Mouse (Mus musculus) c-Kit-negative CD71-positive TER-119-positive erythroid progenitor cells, embryonic 14.5 days (primary cell): ENCODE results near the gene Eml3.

ENCODE experiments used
- DNase-seq: peaks from one replicate; pipeline ENCODE4 v3.0.0-alpha.2; 2013; ENCODE audit warnings: low read depth, low spot score

The Eml3 gene

DNA sequence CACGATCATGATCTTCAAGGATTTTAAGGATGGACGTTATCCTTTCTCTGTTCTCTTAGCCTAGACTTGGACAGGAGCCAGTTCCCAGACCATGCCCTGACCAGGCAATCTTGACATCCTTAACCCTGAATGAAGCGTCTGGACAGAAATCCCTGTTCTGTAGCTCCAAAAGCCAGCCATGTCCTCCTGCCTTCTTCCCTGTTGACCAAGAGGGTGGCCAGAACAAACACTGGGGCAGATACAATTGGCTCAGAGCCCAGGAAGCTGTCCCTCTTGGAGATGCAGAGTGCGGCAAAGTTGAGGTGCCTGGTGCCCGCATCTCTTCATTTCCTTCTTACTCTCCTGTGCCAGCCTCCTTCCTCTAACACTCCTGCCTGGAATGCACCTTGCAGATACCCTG is 56.5 kb downstream of the Eml3 start:
- no peak for DNase-seq

DNA sequence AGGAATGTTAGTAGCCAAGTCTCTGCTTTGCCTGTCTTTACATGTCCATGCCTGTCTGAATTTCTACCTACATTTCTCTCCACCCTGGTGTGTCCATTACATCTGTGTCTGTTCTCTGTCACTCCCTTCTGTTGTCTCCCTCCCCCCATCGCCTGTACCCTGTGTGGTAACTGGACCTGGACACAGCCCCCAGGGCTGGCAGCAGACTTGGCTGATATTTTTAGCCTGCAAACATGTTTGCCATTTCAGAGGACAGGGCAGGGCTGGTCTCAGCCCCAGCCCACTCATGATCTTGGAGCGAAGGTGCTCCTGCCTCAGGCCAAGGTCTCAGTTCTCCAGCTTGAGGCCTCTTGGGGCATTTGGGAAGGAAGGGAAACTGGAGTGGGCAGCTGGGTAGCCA is 58.5 kb downstream of the Eml3 start:
- DNase-seq = no peak

DNA sequence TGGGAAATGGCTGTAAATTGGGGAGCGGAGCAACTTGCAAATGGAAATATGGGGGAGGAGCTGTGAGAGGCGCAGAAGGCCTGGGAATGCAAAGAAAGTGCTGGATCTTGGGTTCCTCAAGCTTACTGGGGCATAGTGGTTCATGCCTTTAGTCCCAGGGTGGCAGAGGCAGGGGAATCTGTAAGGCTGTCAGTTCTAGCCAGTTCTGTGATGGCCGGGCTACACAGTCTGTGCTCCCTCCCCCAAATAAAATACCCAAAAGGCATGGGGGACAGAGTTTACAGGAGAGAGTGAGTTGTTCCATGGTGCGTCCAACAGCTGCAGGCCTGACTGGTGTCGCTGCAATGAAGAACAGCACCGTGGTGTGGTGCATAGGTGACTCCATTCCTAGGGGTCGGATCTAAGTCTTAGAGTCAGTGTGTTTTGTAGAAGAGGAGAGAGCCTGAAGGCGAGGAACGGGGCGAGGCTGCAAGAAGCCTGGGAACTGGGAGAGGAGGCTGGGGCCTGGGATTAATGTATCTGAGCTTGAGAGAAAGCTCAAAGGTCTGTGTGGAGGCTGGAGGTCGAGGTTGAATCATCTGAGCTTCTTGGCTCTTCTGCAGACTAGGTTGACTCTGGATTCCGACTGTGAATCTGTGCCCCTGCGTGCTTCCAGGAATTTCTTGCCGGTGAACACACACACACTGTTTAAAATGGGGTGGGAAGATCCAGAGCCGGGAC is 59.2 kb downstream of the Eml3 start:
- DNase-seq = no peak

DNA sequence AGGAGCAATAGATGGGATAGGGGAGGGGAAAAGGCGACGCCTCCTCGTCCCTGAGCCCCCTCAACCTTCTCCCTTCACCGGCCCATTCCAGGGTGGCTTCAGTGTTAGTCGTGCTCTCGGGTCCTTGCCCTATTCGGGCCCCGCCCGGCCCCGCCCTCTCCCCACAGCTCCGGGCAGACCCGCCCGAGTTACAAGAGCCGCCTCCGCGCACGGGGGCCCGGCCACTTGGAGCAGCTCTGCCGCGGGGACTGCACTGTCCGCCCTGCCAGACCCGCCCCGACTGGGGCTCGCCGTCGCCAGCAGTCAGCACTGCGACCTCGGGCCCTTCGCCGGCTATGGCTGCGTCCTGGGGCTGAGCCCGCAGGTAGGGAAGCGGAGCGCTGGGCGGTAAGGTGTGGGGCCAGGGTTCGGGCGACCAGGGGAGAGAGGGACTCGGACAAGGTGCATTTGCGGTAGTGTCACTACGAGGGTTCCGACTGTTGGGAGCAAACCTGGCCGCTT is 59.8 kb downstream of the Eml3 start, which contains the start of gene Ahnak:
Gene Ahnak (plus strand): TSS at position 219 of the 501 bp plus-strand sequence.
- DNase-seq = no peak

DNA sequence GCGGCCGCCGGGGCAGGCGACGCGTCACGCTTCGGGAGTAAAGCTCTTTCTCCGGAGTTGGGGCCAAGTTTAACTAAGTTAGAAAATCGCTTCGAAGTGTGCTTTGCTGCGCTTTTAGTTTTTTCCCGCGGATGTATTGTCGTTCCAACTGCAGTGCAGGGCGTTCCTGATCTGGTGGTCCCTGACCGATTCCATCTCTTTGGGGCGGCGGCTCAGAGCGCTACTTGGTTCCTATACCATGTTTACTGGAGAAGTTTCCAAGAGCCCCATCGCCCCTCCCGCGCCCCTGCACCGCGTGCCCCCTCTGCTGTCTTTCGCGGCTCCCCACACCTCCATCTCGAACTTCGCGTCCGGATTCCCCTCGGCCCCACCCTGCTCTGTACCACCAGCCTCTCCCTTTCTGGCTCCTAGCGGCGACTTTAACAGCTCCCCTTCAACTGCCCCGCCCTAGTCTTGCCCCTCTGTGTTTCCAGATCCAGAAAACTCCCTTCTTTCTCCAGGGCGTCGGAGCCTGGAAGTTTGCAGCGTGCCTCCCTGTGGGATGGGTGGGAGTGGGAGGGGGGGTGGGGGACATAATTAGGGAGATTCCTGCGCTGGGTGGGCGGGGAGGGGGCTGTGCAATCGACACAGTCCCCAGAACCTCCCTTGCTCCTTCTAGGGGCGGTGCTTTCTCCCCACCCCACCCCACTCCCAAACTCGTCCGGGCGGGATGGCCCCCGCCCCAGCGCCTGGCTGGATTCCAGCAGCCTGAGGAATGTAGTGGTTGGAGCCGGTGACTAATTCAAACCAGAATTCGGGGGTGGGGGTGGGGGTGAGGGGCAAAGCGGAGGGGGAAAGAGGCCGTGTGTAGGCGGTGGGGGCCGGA is 60.4 kb downstream of the Eml3 start:
- no peak for DNase-seq

DNA sequence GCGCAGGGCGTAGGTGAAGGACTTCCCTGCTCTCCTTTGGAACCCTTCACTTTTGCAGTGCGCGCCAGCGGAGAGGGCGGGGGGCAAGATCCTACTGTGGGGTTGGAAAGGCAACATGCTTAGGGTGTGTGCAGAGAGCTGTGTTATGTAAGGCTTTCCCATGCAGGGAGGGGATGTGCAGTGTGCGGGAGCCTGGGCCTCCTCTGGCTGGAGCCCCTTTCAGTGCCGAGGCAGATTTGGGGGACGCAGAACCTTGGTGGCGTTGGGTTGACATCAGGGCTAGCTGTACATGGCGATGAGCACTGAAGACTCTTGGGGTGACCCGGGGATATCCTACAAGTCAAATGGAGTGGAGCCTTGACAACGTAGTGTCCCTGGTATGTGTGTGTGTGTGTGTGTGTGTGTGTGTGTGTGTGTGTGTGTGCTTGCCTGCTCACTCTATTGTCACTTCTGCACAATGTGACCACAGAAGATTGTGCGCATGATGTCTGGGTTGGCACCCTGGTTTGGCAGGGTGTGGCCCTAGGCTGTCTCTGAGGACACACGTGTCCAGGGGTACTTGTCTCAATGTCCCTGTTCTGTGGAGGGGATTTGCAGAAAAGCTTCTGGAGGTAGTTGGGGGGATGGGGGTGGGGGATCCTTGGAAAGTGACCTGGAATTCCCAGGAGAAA is 61.2 kb downstream of the Eml3 start:
- DNase-seq = no peak
